In genomic region chr7:34252030-34252429, GRCm38 (mm10) we compare ENCODE assay signal across 9 mouse cellular contexts. TPM values are rescaled to one million over a fixed set of nuclear protein-coding genes. Genes with fewer than 3 reads are reported as not detected.
DNase-seq lines count a peak whose midpoint lies in the region; ATAC-seq and TF ChIP-seq lines count a peak whose summit lies in the region.
"Had no signal": no experiment of that assay in that cellular context is flagged by ENCODE, and none has a peak within 500 bp of the region (broad histone marks: within the 10 kb centered on the region; RNA-seq: fewer than 3 reads in every experiment).

No protein-coding gene starts in this region.

- H3K36me3 ChIP-seq in forebrain, postnatal 0 days (ENCODE audit: insufficient read depth), result peaks cover 49% of the 10 kb centered on the region
- H3K36me3 ChIP-seq in forebrain, embryonic 11.5 days (ENCODE audit: control insufficient read depth, insufficient read depth, low read length), result no peaks in the 10 kb centered on the region; the same call in 1 of the 2 replicates
- no peaks in the 10 kb centered on the region; the same call in 1 of the 2 replicates for H3K36me3 ChIP-seq in midbrain, embryonic 11.5 days (ENCODE audit: control insufficient read depth, insufficient read depth, low read length)
- H3K36me3 ChIP-seq in midbrain, embryonic 10.5 days, result peaks cover 72% of the 10 kb centered on the region
- H3K36me3 ChIP-seq in embryonic facial prominence, embryonic 14.5 days (ENCODE audit: control insufficient read depth, insufficient read depth, low read length), result peaks cover 68% of the 10 kb centered on the region
- peaks cover 52% of the 10 kb centered on the region for H3K36me3 ChIP-seq in neural tube, embryonic 15.5 days

- no peaks in the 10 kb centered on the region for H3K9me3 ChIP-seq in forebrain, postnatal 0 days (ENCODE audit: low read length)
- no peaks in the 10 kb centered on the region for H3K9me3 ChIP-seq in forebrain, embryonic 11.5 days (ENCODE audit: control insufficient read depth, low read length)
- H3K9me3 ChIP-seq in midbrain, embryonic 11.5 days (ENCODE audit: control insufficient read depth, low read length), result no peaks in the 10 kb centered on the region
- H3K9me3 ChIP-seq in midbrain, embryonic 10.5 days (replicated peaks), result no peaks in the 10 kb centered on the region
- H3K9me3 ChIP-seq in embryonic facial prominence, embryonic 14.5 days (ENCODE audit: control insufficient read depth, low read length), result no peaks in the 10 kb centered on the region
- no peaks in the 10 kb centered on the region for H3K9me3 ChIP-seq in neural tube, embryonic 15.5 days (replicated peaks)

- DNase-seq in forebrain, postnatal 0 days, result peak; percentile 66
- no peak for DNase-seq in forebrain, embryonic 11.5 days (ENCODE audit: low spot score)
- DNase-seq in midbrain, embryonic 11.5 days (ENCODE audit: low spot score, missing footprints), result peak; percentile 86
- DNase-seq in midbrain, embryonic 10.5 days (ENCODE audit: low spot score), result no peak
- DNase-seq in embryonic facial prominence, embryonic 14.5 days (ENCODE audit: low spot score), result peak; percentile 51
- DNase-seq in adrenal gland, postnatal 25 days, result no peak
- DNase-seq in left cerebral cortex, adult 8-10 months (ENCODE audit: low spot score in 2 of 2), result no peak

- 82% methylated on average over 2 of the region's 2 CpGs for whole genome bisulfite sequencing in forebrain, postnatal 0 days
- WGBS in forebrain, embryonic 11.5 days, result 82% methylated on average over 2 of the region's 2 CpGs
- 87% methylated on average over 2 of the region's 2 CpGs for WGBS in midbrain, embryonic 11.5 days
- WGBS in midbrain, embryonic 10.5 days, result 86% methylated on average over 2 of the region's 2 CpGs
- WGBS in embryonic facial prominence, embryonic 14.5 days, result 48% methylated on average over 2 of the region's 2 CpGs
- WGBS in neural tube, embryonic 15.5 days, result 90% methylated on average over 2 of the region's 2 CpGs

- TF ChIP-seq CTCF in forebrain, postnatal 0 days (IDR thresholded peaks at IDR 0.05; ENCODE audit: low read depth), result peak; percentile 74

- no peak overlapping the region for H3K4me2 ChIP-seq in forebrain, postnatal 0 days (ENCODE audit: low read depth)
- H3K4me2 ChIP-seq in forebrain, embryonic 11.5 days (ENCODE audit: low read depth, low read length, severe bottlenecking), result no peak overlapping the region
- no peak overlapping the region for H3K4me2 ChIP-seq in midbrain, embryonic 11.5 days
- H3K4me2 ChIP-seq in embryonic facial prominence, embryonic 14.5 days (ENCODE audit: low read depth, low read length), result no peak overlapping the region
- H3K4me2 ChIP-seq in neural tube, embryonic 15.5 days, result no peak overlapping the region

- no peak overlapping the region for H3K4me3 ChIP-seq in forebrain, postnatal 0 days (ENCODE audit: low read depth, low read length)
- H3K4me3 ChIP-seq in forebrain, embryonic 11.5 days (ENCODE audit: low read depth, low read length), result no peak overlapping the region
- H3K4me3 ChIP-seq in midbrain, embryonic 11.5 days (ENCODE audit: low read depth, low read length), result no peak overlapping the region
- no peak overlapping the region for H3K4me3 ChIP-seq in midbrain, embryonic 10.5 days
- no peak overlapping the region for H3K4me3 ChIP-seq in embryonic facial prominence, embryonic 14.5 days (ENCODE audit: low read depth, low read length)
- H3K4me3 ChIP-seq in neural tube, embryonic 15.5 days (replicated peaks), result no peak overlapping the region

- no peaks in the 10 kb centered on the region for H3K27me3 ChIP-seq in forebrain, postnatal 0 days (ENCODE audit: insufficient read depth, low read length)
- H3K27me3 ChIP-seq in forebrain, embryonic 11.5 days (ENCODE audit: control insufficient read depth, insufficient read depth, low read length), result no peaks in the 10 kb centered on the region
- no peaks in the 10 kb centered on the region for H3K27me3 ChIP-seq in midbrain, embryonic 11.5 days (ENCODE audit: control insufficient read depth, insufficient read depth, low read length)
- no peaks in the 10 kb centered on the region for H3K27me3 ChIP-seq in midbrain, embryonic 10.5 days (ENCODE audit: low read depth, poor library complexity, severe bottlenecking)
- H3K27me3 ChIP-seq in embryonic facial prominence, embryonic 14.5 days (replicated peaks; ENCODE audit: control insufficient read depth, insufficient read depth, low read length), result no peaks in the 10 kb centered on the region
- no peaks in the 10 kb centered on the region for H3K27me3 ChIP-seq in neural tube, embryonic 15.5 days (replicated peaks)

- no peak overlapping the region for H3K9ac ChIP-seq in forebrain, postnatal 0 days
- H3K9ac ChIP-seq in forebrain, embryonic 11.5 days (ENCODE audit: low read length), result no peak overlapping the region
- H3K9ac ChIP-seq in midbrain, embryonic 11.5 days (ENCODE audit: low read length), result no peak overlapping the region
- H3K9ac ChIP-seq in embryonic facial prominence, embryonic 14.5 days (ENCODE audit: low read depth, low read length), result no peak overlapping the region
- no peak overlapping the region for H3K9ac ChIP-seq in neural tube, embryonic 15.5 days (replicated peaks)

- ATAC-seq in forebrain, postnatal 0 days, result peak; percentile 86
- no peak for ATAC-seq in forebrain, embryonic 11.5 days (replicated peaks; ENCODE audit: low FRiP score)
- ATAC-seq in midbrain, embryonic 11.5 days (ENCODE audit: low FRiP score), result no peak
- no peak for ATAC-seq in embryonic facial prominence, embryonic 14.5 days (ENCODE audit: low read depth)
- ATAC-seq in neural tube, embryonic 15.5 days (ENCODE audit: low FRiP score), result 0 out of 2 replicates have a peak, but pooled peaks have one; percentile 68

- no peaks in the 10 kb centered on the region for H3K4me1 ChIP-seq in forebrain, postnatal 0 days (ENCODE audit: insufficient read depth)
- H3K4me1 ChIP-seq in forebrain, embryonic 11.5 days (replicated peaks; ENCODE audit: control insufficient read depth, insufficient read depth, low read length), result no peaks in the 10 kb centered on the region
- H3K4me1 ChIP-seq in midbrain, embryonic 11.5 days (ENCODE audit: control insufficient read depth, insufficient read depth, low read length), result no peaks in the 10 kb centered on the region
- no peaks in the 10 kb centered on the region for H3K4me1 ChIP-seq in midbrain, embryonic 10.5 days
- no peaks in the 10 kb centered on the region for H3K4me1 ChIP-seq in embryonic facial prominence, embryonic 14.5 days (ENCODE audit: control insufficient read depth, insufficient read depth, low read length)
- no peaks in the 10 kb centered on the region for H3K4me1 ChIP-seq in neural tube, embryonic 15.5 days

- 0 out of 2 replicates have a peak overlapping the region, but pooled peaks have one; percentile 45 for H3K27ac ChIP-seq in forebrain, postnatal 0 days (ENCODE audit: low read depth, low read length)
- no peak overlapping the region for H3K27ac ChIP-seq in forebrain, embryonic 11.5 days (ENCODE audit: low read depth, low read length)
- no peak overlapping the region for H3K27ac ChIP-seq in midbrain, embryonic 11.5 days (ENCODE audit: low read depth, low read length)
- H3K27ac ChIP-seq in midbrain, embryonic 10.5 days (replicated peaks), result no peak overlapping the region
- H3K27ac ChIP-seq in embryonic facial prominence, embryonic 14.5 days (replicated peaks; ENCODE audit: low read depth, low read length), result no peak overlapping the region
- H3K27ac ChIP-seq in neural tube, embryonic 15.5 days (replicated peaks), result 0 out of 2 replicates have a peak overlapping the region, but pooled peaks have one; percentile 30

RNA-seq across cellular contexts. Expression of gene Gm6096, which starts 1.2 kb away (rescaled TPM):
- not detected in 2 replicates for total RNA-seq in forebrain, postnatal 0 days (2014; rRNA removed)
- polyA plus RNA-seq in forebrain, postnatal 0 days (2015; fragmentation: Nextera tagmentation; extraction: Ambion mirVana), result not detected in 2 replicates
- polyA plus RNA-seq in forebrain, embryonic 11.5 days (2014; fragmentation: Nextera tagmentation; extraction: Ambion mirVana), result 0.60 TPM in 1 of 2 replicates, not detected in the other
- 0.44 TPM in 1 of 2 replicates, not detected in the other for polyA plus RNA-seq in midbrain, embryonic 11.5 days (2014; fragmentation: Nextera tagmentation; extraction: Ambion mirVana)
- polyA plus RNA-seq in midbrain, embryonic 10.5 days (2016; fragmentation: Nextera tagmentation; extraction: Ambion mirVana), result not detected in 2 replicates
- not detected in 2 replicates for polyA plus RNA-seq in embryonic facial prominence, embryonic 14.5 days (2014; fragmentation: Nextera tagmentation; extraction: Ambion mirVana)
- not detected in 2 replicates for polyA plus RNA-seq in neural tube, embryonic 15.5 days (2015; fragmentation: Nextera tagmentation; extraction: Ambion mirVana)
- total RNA-seq in adrenal gland, postnatal 25 days (2021), result not detected in 2 replicates
- not detected for total RNA-seq in left cerebral cortex, adult 8-10 months (2022)
- total RNA-seq: layer of hippocampus, postnatal 14 days had no signal

RNA-seq across cellular contexts. Expression of gene Gpi1, which starts 21.9 kb away (rescaled TPM):
- 170 and 223 TPM in 2 replicates for total RNA-seq in forebrain, postnatal 0 days (2014; rRNA removed)
- 180 and 259 TPM in 2 replicates for polyA plus RNA-seq in forebrain, postnatal 0 days (2015; fragmentation: Nextera tagmentation; extraction: Ambion mirVana)
- polyA plus RNA-seq in forebrain, embryonic 11.5 days (2014; fragmentation: Nextera tagmentation; extraction: Ambion mirVana), result 376 and 377 TPM in 2 replicates
- polyA plus RNA-seq in midbrain, embryonic 11.5 days (2014; fragmentation: Nextera tagmentation; extraction: Ambion mirVana), result 277 and 282 TPM in 2 replicates
- polyA plus RNA-seq in midbrain, embryonic 10.5 days (2016; fragmentation: Nextera tagmentation; extraction: Ambion mirVana), result 324 and 395 TPM in 2 replicates
- polyA plus RNA-seq in embryonic facial prominence, embryonic 14.5 days (2014; fragmentation: Nextera tagmentation; extraction: Ambion mirVana), result 313 and 332 TPM in 2 replicates
- 326 and 346 TPM in 2 replicates for polyA plus RNA-seq in neural tube, embryonic 15.5 days (2015; fragmentation: Nextera tagmentation; extraction: Ambion mirVana)
- 304 and 309 TPM in 2 replicates for total RNA-seq in adrenal gland, postnatal 25 days (2021)
- 100 to 1,000 TPM; 683 to 742 (median 696) TPM for total RNA-seq in left cerebral cortex, adult 8-10 months (2022)

RNA-seq across cellular contexts. Expression of gene Pdcd2l, which starts 55.6 kb away (rescaled TPM):
- 47.4 and 63.7 TPM in 2 replicates for total RNA-seq in forebrain, postnatal 0 days (2014; rRNA removed)
- 69.0 and 74.7 TPM in 2 replicates for polyA plus RNA-seq in forebrain, postnatal 0 days (2015; fragmentation: Nextera tagmentation; extraction: Ambion mirVana)
- polyA plus RNA-seq in forebrain, embryonic 11.5 days (2014; fragmentation: Nextera tagmentation; extraction: Ambion mirVana), result 62.3 and 66.5 TPM in 2 replicates
- 63.0 and 68.3 TPM in 2 replicates for polyA plus RNA-seq in midbrain, embryonic 11.5 days (2014; fragmentation: Nextera tagmentation; extraction: Ambion mirVana)
- polyA plus RNA-seq in midbrain, embryonic 10.5 days (2016; fragmentation: Nextera tagmentation; extraction: Ambion mirVana), result 77.9 and 79.9 TPM in 2 replicates
- polyA plus RNA-seq in embryonic facial prominence, embryonic 14.5 days (2014; fragmentation: Nextera tagmentation; extraction: Ambion mirVana), result 47.5 and 55.0 TPM in 2 replicates
- 72.2 and 89.5 TPM in 2 replicates for polyA plus RNA-seq in neural tube, embryonic 15.5 days (2015; fragmentation: Nextera tagmentation; extraction: Ambion mirVana)
- 25.3 and 25.4 TPM in 2 replicates for total RNA-seq in adrenal gland, postnatal 25 days (2021)
- 10 to 100 TPM; 22.3 to 25.5 (median 24.2) TPM for total RNA-seq in left cerebral cortex, adult 8-10 months (2022)

Comparison
In these comparisons a context has a peak if more than half of its experiments do, and no peak if none do; other contexts are left out.
1. ATAC-seq: peak in forebrain, postnatal 0 days (single experiment) and neural tube, embryonic 15.5 days (single experiment); none in forebrain, embryonic 11.5 days (single experiment), midbrain, embryonic 11.5 days (single experiment) and embryonic facial prominence, embryonic 14.5 days (single experiment).
2. DNase-seq: peak in forebrain, postnatal 0 days (single experiment), midbrain, embryonic 11.5 days (single experiment) and embryonic facial prominence, embryonic 14.5 days (single experiment); none in forebrain, embryonic 11.5 days (single experiment), midbrain, embryonic 10.5 days (single experiment), adrenal gland, postnatal 25 days (single experiment) and left cerebral cortex, adult 8-10 months (0 of 2).
3. H3K27ac ChIP-seq: peak in forebrain, postnatal 0 days (single experiment) and neural tube, embryonic 15.5 days (single experiment); none in forebrain, embryonic 11.5 days (single experiment), midbrain, embryonic 11.5 days (single experiment), midbrain, embryonic 10.5 days (single experiment) and embryonic facial prominence, embryonic 14.5 days (single experiment).